Mouse (Mus musculus): ENCODE results near the gene Chit1. TPM values are rescaled to one million over a fixed set of nuclear protein-coding genes. Genes with fewer than 3 reads are reported as not detected.

The Chit1 gene
- total RNA-seq, 1 experiment: 0.13 TPM

- H3K4me3 ChIP-seq (ENCODE audit: insufficient read depth in 1 of 2, low read depth in 1 of 2, low read length in 2 of 2, poor library complexity in 1 of 2, severe bottlenecking in 1 of 2): no peak overlapping the region
- no peaks in the 10 kb centered on the region for H3K4me1 ChIP-seq (ENCODE audit: control insufficient read depth in 2 of 2, insufficient read depth in 2 of 2, low read length in 2 of 2, poor library complexity in 1 of 2)
- TF ChIP-seq CHD2 (IDR thresholded peaks at IDR 0.05; ENCODE audit: low read depth, low read length) (no peak), ZNF384 (IDR thresholded peaks at IDR 0.05; ENCODE audit: low read depth, low read length) (no peak), HCFC1 (IDR thresholded peaks at IDR 0.05; ENCODE audit: borderline replicate concordance, insufficient read depth, low read length) (no peak), ZC3H11A (IDR thresholded peaks at IDR 0.05; ENCODE audit: borderline replicate concordance, low read depth, low read length) (no peak), MAFK (IDR thresholded peaks at IDR 0.05; ENCODE audit: insufficient read depth, low read depth, low read length) (no peak)
- DNase-seq (ENCODE audit: low read depth, low spot score): no peak
- no peaks in the 10 kb centered on the region for H3K9me3 ChIP-seq (ENCODE audit: control insufficient read depth, insufficient read depth, low read depth, low read length)
- in situ Hi-C loops (cut with MboI; ENCODE audit: low sequenced_read_pairs in 2 of 2, unreplicated experiment in 2 of 2): no loop called here
- no peak overlapping the region for H3K9ac ChIP-seq (ENCODE audit: insufficient read depth, low read depth, low read length, poor library complexity, severe bottlenecking)
- no peaks in the 10 kb centered on the region for H3K36me3 ChIP-seq (ENCODE audit: control insufficient read depth, insufficient read depth, low read length, poor library complexity, severe bottlenecking)
- H3K27ac ChIP-seq (ENCODE audit: insufficient read depth, low read depth, low read length, poor library complexity, severe bottlenecking): no peak overlapping the region
These were observed 55.5 kb downstream of the Chit1 start for GRCm38 (mm10) chr1:134166547-134166946.

GRCm38 (mm10) chr1:134167416-134168305, 56.6 kb downstream of the Chit1 start:
- no peaks in the 10 kb centered on the region for H3K9me3 ChIP-seq (ENCODE audit: control insufficient read depth, insufficient read depth, low read depth, low read length)
- H3K9ac ChIP-seq (ENCODE audit: insufficient read depth, low read depth, low read length, poor library complexity, severe bottlenecking): no peak overlapping the region
- no peaks in the 10 kb centered on the region for H3K4me1 ChIP-seq (ENCODE audit: control insufficient read depth in 2 of 2, insufficient read depth in 2 of 2, low read length in 2 of 2, poor library complexity in 1 of 2)
- in situ Hi-C loops (cut with MboI; ENCODE audit: low sequenced_read_pairs in 2 of 2, unreplicated experiment in 2 of 2): no loop called here
- no peak for DNase-seq (ENCODE audit: low read depth, low spot score)
- TF ChIP-seq ZC3H11A (IDR thresholded peaks at IDR 0.05; ENCODE audit: borderline replicate concordance, low read depth, low read length) (no peak), MAFK (IDR thresholded peaks at IDR 0.05; ENCODE audit: insufficient read depth, low read depth, low read length) (no peak), CHD2 (IDR thresholded peaks at IDR 0.05; ENCODE audit: low read depth, low read length) (no peak), HCFC1 (IDR thresholded peaks at IDR 0.05; ENCODE audit: borderline replicate concordance, insufficient read depth, low read length) (no peak), ZNF384 (IDR thresholded peaks at IDR 0.05; ENCODE audit: low read depth, low read length) (no peak)
- no peaks in the 10 kb centered on the region for H3K36me3 ChIP-seq (ENCODE audit: control insufficient read depth, insufficient read depth, low read length, poor library complexity, severe bottlenecking)
- H3K4me3 ChIP-seq (ENCODE audit: insufficient read depth in 1 of 2, low read depth in 1 of 2, low read length in 2 of 2, poor library complexity in 1 of 2, severe bottlenecking in 1 of 2): no peak overlapping the region
- no peak overlapping the region for H3K27ac ChIP-seq (ENCODE audit: insufficient read depth, low read depth, low read length, poor library complexity, severe bottlenecking)

- no peak for TF ChIP-seq CHD2 (IDR thresholded peaks at IDR 0.05; ENCODE audit: low read depth, low read length)
- TF ChIP-seq HCFC1 (IDR thresholded peaks at IDR 0.05; ENCODE audit: borderline replicate concordance, insufficient read depth, low read length): no peak
- TF ChIP-seq ZC3H11A (IDR thresholded peaks at IDR 0.05; ENCODE audit: borderline replicate concordance, low read depth, low read length): no peak
- no peak for DNase-seq (ENCODE audit: low read depth, low spot score)
- H3K9me3 ChIP-seq (ENCODE audit: control insufficient read depth, insufficient read depth, low read depth, low read length): no peaks in the 10 kb centered on the region
- in situ Hi-C loops (cut with MboI; ENCODE audit: low sequenced_read_pairs in 2 of 2, unreplicated experiment in 2 of 2): no loop called here
- H3K27ac ChIP-seq (ENCODE audit: insufficient read depth, low read depth, low read length, poor library complexity, severe bottlenecking): no peak overlapping the region
- no peaks in the 10 kb centered on the region for H3K4me1 ChIP-seq (ENCODE audit: control insufficient read depth in 2 of 2, insufficient read depth in 2 of 2, low read length in 2 of 2, poor library complexity in 1 of 2)
- no peak overlapping the region for H3K9ac ChIP-seq (ENCODE audit: insufficient read depth, low read depth, low read length, poor library complexity, severe bottlenecking)
- no peak overlapping the region for H3K4me3 ChIP-seq (ENCODE audit: insufficient read depth in 1 of 2, low read depth in 1 of 2, low read length in 2 of 2, poor library complexity in 1 of 2, severe bottlenecking in 1 of 2)
- no peaks in the 10 kb centered on the region for H3K36me3 ChIP-seq (ENCODE audit: control insufficient read depth, insufficient read depth, low read length, poor library complexity, severe bottlenecking)
These were observed 57.5 kb downstream of the Chit1 start for GRCm38 (mm10) chr1:134168567-134168966.

GRCm38 (mm10) chr1:134168985-134169697, 58.1 kb downstream of the Chit1 start:
- in situ Hi-C loops (cut with MboI; ENCODE audit: low sequenced_read_pairs in 2 of 2, unreplicated experiment in 2 of 2): no loop called here
- H3K27ac ChIP-seq (ENCODE audit: insufficient read depth, low read depth, low read length, poor library complexity, severe bottlenecking): no peak overlapping the region
- H3K36me3 ChIP-seq (ENCODE audit: control insufficient read depth, insufficient read depth, low read length, poor library complexity, severe bottlenecking): no peaks in the 10 kb centered on the region
- DNase-seq (ENCODE audit: low read depth, low spot score): no peak
- no peaks in the 10 kb centered on the region for H3K4me1 ChIP-seq (ENCODE audit: control insufficient read depth in 2 of 2, insufficient read depth in 2 of 2, low read length in 2 of 2, poor library complexity in 1 of 2)
- no peak overlapping the region for H3K4me3 ChIP-seq (ENCODE audit: insufficient read depth in 1 of 2, low read depth in 1 of 2, low read length in 2 of 2, poor library complexity in 1 of 2, severe bottlenecking in 1 of 2)
- no peaks in the 10 kb centered on the region for H3K9me3 ChIP-seq (ENCODE audit: control insufficient read depth, insufficient read depth, low read depth, low read length)
- TF ChIP-seq HCFC1 (IDR thresholded peaks at IDR 0.05; ENCODE audit: borderline replicate concordance, insufficient read depth, low read length): no peak
- no peak for TF ChIP-seq ZNF384 (IDR thresholded peaks at IDR 0.05; ENCODE audit: low read depth, low read length)
- TF ChIP-seq CHD2 (IDR thresholded peaks at IDR 0.05; ENCODE audit: low read depth, low read length): no peak
- no peak for TF ChIP-seq ZC3H11A (IDR thresholded peaks at IDR 0.05; ENCODE audit: borderline replicate concordance, low read depth, low read length)
- no peak for TF ChIP-seq MAFK (IDR thresholded peaks at IDR 0.05; ENCODE audit: insufficient read depth, low read depth, low read length)
- no peak overlapping the region for H3K9ac ChIP-seq (ENCODE audit: insufficient read depth, low read depth, low read length, poor library complexity, severe bottlenecking)
